Mouse (Mus musculus) forebrain, postnatal 0 days (tissue): Measurements from ENCODE around the gene Rac2. TPM values are rescaled to one million over a fixed set of nuclear protein-coding genes. Genes with fewer than 3 reads are reported as not detected.

ENCODE experiments used
- ATAC-seq: fragments of 200-750 bp; cut with Nextera tagmentation; 2 replicates; pipeline ENCODE4 v1.8.0; 2017; ENCODE audit warnings: mild to moderate bottlenecking, moderate library complexity
- DNase-seq: peaks from one replicate; pipeline ENCODE4 v3.0.0-alpha.2; 2015
- H3K27ac ChIP-seq: fragments of 300-500 bp; sonication (generic); 2 replicates; pipeline ENCODE4 v1.5.1; 2014; ENCODE audit warnings: low read depth, mild to moderate bottlenecking, antibody characterized with exemption, low read length, moderate library complexity, mixed read lengths
- H3K27me3 ChIP-seq: fragments of 300-500 bp; sonication (generic); 2 replicates; pipeline ENCODE4 v1.6.1; 2014; ENCODE audit warnings: mild to moderate bottlenecking, low read length, mixed read lengths; ENCODE audit not compliant: insufficient read depth
- H3K36me3 ChIP-seq: fragments of 300-500 bp; sonication (generic); 2 replicates; pipeline ENCODE4 v1.6.1; 2014; ENCODE audit warnings: mild to moderate bottlenecking, moderate library complexity; ENCODE audit not compliant: insufficient read depth
- H3K4me1 ChIP-seq: fragments of 300-500 bp; sonication (generic); 2 replicates; pipeline ENCODE4 v1.6.1; 2014; ENCODE audit warnings: antibody characterized with exemption; ENCODE audit not compliant: insufficient read depth
- H3K4me2 ChIP-seq: fragments of 300-500 bp; sonication (generic); 2 replicates; pipeline ENCODE4 v1.6.1; 2014; ENCODE audit warnings: low read depth, mild to moderate bottlenecking, moderate library complexity
- H3K4me3 ChIP-seq: fragments of 300-500 bp; sonication (generic); 2 replicates; pipeline ENCODE4 v1.5.1; 2014; ENCODE audit warnings: low read depth, low read length, mixed read lengths
- H3K9ac ChIP-seq: fragments of 300-500 bp; sonication (generic); 2 replicates; pipeline ENCODE4 v1.6.1; 2014; ENCODE audit warnings: mild to moderate bottlenecking
- H3K9me3 ChIP-seq: fragments of 300-500 bp; sonication (generic); 2 replicates; pipeline ENCODE4 v1.6.1; 2016; ENCODE audit warnings: low read length
- CTCF ChIP-seq: sonication (generic); IDR thresholded peaks from 2 replicates; pipeline ENCODE4 v1.5.1; 2016; ENCODE audit warnings: antibody characterized with exemption, control low read depth, low read depth
- WGBS: fragments of 180-500 bp; shearing (Covaris S2); extraction: QIAGEN DNeasy Blood & Tissue Kit; methylation state at CpG from one replicate; pipeline ENCODE4 v1.1.7; 2014; 5-methylcytosine and 5-hydroxymethylcytosine counted together
- polyA plus RNA-seq: library from polyadenylated mRNA; unstranded; fragments of >200 nt; fragmentation: Nextera tagmentation; extraction: Ambion mirVana; gene quantifications from 2 replicates; pipeline ENCODE4 v1.2.1, GENCODE M21; 2015
- total RNA-seq: library from RNA; depleted of rRNA; stranded (reverse); fragments of >200 nt; gene quantifications from 2 replicates; pipeline ENCODE4 v1.2.3, GENCODE M21; 2014

The Rac2 gene
- total and polyA plus RNA-seq, 2 experiments from 2014 or later = 1.1 to 6.5 TPM

GRCm38 (mm10) chr15:78604255-78604654 is 31.7 kb upstream of the Rac2 start:
- no peak overlapping the region for H3K9ac ChIP-seq
- H3K4me3 ChIP-seq = no peak overlapping the region
- H3K27me3 ChIP-seq = no peaks in the 10 kb centered on the region
- H3K36me3 ChIP-seq = no peaks in the 10 kb centered on the region
- TF ChIP-seq CTCF = no peak
- no peaks in the 10 kb centered on the region for H3K4me1 ChIP-seq
- H3K27ac ChIP-seq = no peak overlapping the region
- DNase-seq (no peak), ATAC-seq (no peak)
- no peaks in the 10 kb centered on the region for H3K9me3 ChIP-seq
- 76% methylated on average over 6 of the region's 6 CpGs for WGBS
- H3K4me2 ChIP-seq = no peak overlapping the region

- H3K27me3 ChIP-seq = no peaks in the 10 kb centered on the region
- TF ChIP-seq CTCF = no peak
- no peaks in the 10 kb centered on the region for H3K36me3 ChIP-seq
- ATAC-seq (no peak), DNase-seq (no peak)
- no peak overlapping the region for H3K27ac ChIP-seq
- no peak overlapping the region for H3K9ac ChIP-seq
- no peaks in the 10 kb centered on the region for H3K4me1 ChIP-seq
- H3K4me3 ChIP-seq = no peak overlapping the region
- no peak overlapping the region for H3K4me2 ChIP-seq
- H3K9me3 ChIP-seq = no peaks in the 10 kb centered on the region
- WGBS = 86% methylated on average over 6 of the region's 6 CpGs
Measured at GRCm38 (mm10) chr15:78601180-78601579, 28.6 kb upstream of the Rac2 start.

- no peak for TF ChIP-seq CTCF
- Histone ChIP-seq H3K36me3 (no peaks in the 10 kb centered on the region), H3K4me1 (no peaks in the 10 kb centered on the region), H3K27me3 (no peaks in the 10 kb centered on the region), H3K4me2 (no peak overlapping the region), H3K9me3 (no peaks in the 10 kb centered on the region), H3K27ac (no peak overlapping the region), H3K9ac (no peak overlapping the region), H3K4me3 (no peak overlapping the region)
- DNase-seq (no peak), ATAC-seq (no peak)
- 87% methylated on average over 13 of the region's 13 CpGs for WGBS
Measured at GRCm38 (mm10) chr15:78599529-78600193, 27.1 kb upstream of the Rac2 start.

- H3K4me3 ChIP-seq = no peak overlapping the region
- TF ChIP-seq CTCF = no peak
- ATAC-seq = no peak
- no peaks in the 10 kb centered on the region for H3K36me3 ChIP-seq
- no peak overlapping the region for H3K4me2 ChIP-seq
- H3K9me3 ChIP-seq = no peaks in the 10 kb centered on the region
- no peaks in the 10 kb centered on the region for H3K4me1 ChIP-seq
- no peak overlapping the region for H3K9ac ChIP-seq
- no peak for DNase-seq
- no peak overlapping the region for H3K27ac ChIP-seq
- H3K27me3 ChIP-seq = no peaks in the 10 kb centered on the region
- 94% methylated on average over 6 of the region's 6 CpGs for WGBS
Measured at GRCm38 (mm10) chr15:78599124-78599523, 26.5 kb upstream of the Rac2 start.

GRCm38 (mm10) chr15:78597729-78598128 is 25.1 kb upstream of the Rac2 start:
- ATAC-seq (no peak), DNase-seq (no peak)
- H3K4me1 ChIP-seq = no peaks in the 10 kb centered on the region
- H3K36me3 ChIP-seq = no peaks in the 10 kb centered on the region
- no peak for TF ChIP-seq CTCF
- no peaks in the 10 kb centered on the region for H3K27me3 ChIP-seq
- H3K4me2 ChIP-seq = no peak overlapping the region
- H3K9ac ChIP-seq = no peak overlapping the region
- no peak overlapping the region for H3K4me3 ChIP-seq
- no peak overlapping the region for H3K27ac ChIP-seq
- WGBS = 71% methylated on average over 4 of the region's 4 CpGs
- no peaks in the 10 kb centered on the region for H3K9me3 ChIP-seq

GRCm38 (mm10) chr15:78596914-78597313 is 24.3 kb upstream of the Rac2 start, which contains the start of gene Cyth4:
Cyth4 (plus strand) TSS chr15:78597047.
- Histone ChIP-seq H3K9ac (no peak within 1 kb of the TSS), H3K27me3 (no peaks in the 10 kb centered on the region), H3K4me1 (no peaks in the 10 kb centered on the region), H3K9me3 (no peaks in the 10 kb centered on the region), H3K27ac (no peak within 1 kb of the TSS), H3K4me3 (no peak within 1 kb of the TSS), H3K4me2 (no peak within 1 kb of the TSS), H3K36me3 (no peaks in the 10 kb centered on the region)
- WGBS = 86% methylated on average over 7 of the region's 7 CpGs
- ATAC-seq (no peak), DNase-seq (no peak)
- no peak for TF ChIP-seq CTCF

- no peaks in the 10 kb centered on the region for H3K27me3 ChIP-seq
- no peak overlapping the region for H3K4me3 ChIP-seq
- no peaks in the 10 kb centered on the region for H3K4me1 ChIP-seq
- H3K9ac ChIP-seq = no peak overlapping the region
- no peak overlapping the region for H3K27ac ChIP-seq
- TF ChIP-seq CTCF = no peak
- DNase-seq = no peak
- no peak overlapping the region for H3K4me2 ChIP-seq
- 89% methylated on average over 6 of the region's 6 CpGs for WGBS
- no peak for ATAC-seq
- H3K36me3 ChIP-seq = no peaks in the 10 kb centered on the region
- H3K9me3 ChIP-seq = no peaks in the 10 kb centered on the region
Measured at GRCm38 (mm10) chr15:78596504-78596903, 23.9 kb upstream of the Rac2 start.
